Mouse (Mus musculus): ENCODE measurements around the gene Qpctl.

- TF ChIP-seq POLR2A (IDR thresholded peaks at IDR 0.05; ENCODE audit: insufficient read depth, low read depth, low read length), result no peak
- TF ChIP-seq CTCF (IDR thresholded peaks at IDR 0.05; ENCODE audit: insufficient read depth, low read depth, low read length), result no peak
Observed at GRCm38 (mm10) chr7:19124713-19125112, 24.4 kb downstream of the Qpctl start.
